Mouse (Mus musculus) spleen, postnatal 4 days (tissue): ENCODE measurements at regions not wholly inside any gene's neighbourhood (a gene's known extent, or its start where the extent isn't known, plus 50 kb on each side); places are given as distances from the start of the nearest gene placed in this dataset.

Experiments used
- DNase-seq, 2 experiments: peaks; one replicate each; pipeline ENCODE4 v3.0.0; 2022; ENCODE audit warnings: low spot score in 2 of 2

DNA sequence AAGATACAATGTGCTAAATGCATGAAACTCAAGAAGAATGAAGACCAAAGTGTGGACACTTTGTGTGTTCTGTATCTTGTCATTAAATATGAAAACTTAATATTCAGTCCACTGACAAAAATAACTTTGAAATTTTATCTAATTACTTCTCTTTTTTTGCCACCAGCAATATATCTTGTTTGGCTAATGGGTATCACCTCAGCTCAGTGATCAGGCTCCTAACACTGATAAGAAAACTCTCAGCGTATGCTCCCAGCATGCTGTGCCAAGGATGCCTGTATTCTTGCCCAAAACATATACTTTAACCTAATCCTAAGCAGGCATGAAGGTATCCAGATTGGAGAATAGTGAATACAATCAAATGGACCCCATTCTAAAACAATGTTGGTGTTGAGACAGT is 53.3 kb upstream of the Ptpn12 start:
- DNase-seq, result no peak

DNA sequence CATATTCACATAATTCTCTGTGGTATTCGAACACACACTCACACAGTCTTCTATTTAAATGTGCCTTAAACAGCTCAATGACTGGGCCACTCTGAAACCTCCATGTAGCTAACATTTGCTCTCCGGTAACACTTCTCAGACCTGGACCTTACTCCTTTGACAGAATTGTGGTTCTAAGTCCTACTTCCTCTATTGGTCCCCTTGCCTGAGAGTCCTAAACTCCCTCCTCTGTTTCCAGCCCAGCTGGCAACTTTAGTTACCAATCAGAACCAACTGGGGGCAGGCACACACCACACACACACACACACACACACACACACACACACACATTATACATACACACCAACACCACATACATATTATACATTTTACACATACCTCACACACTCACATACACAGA is 57.7 kb upstream of the Ptpn12 start:
- no peak for DNase-seq

DNA sequence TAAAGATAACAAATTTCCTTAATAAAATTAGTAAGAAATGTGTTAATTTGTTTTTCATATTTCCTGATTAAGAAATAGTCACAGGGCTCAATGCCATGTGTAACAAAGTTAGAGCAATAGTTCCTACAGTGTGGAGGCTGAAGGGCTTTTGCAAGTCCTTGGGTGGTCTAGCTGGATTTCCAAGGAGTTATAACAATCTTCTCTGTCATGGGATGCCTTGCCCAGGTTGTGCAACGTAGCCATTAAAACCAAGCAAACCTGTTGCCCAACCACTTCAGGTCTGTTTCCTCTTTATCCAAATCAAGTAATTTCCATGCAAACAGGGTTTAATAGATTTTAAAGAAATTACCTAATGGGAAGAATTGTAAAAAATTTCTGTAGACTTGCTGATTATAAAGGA is 59.8 kb upstream of the Ptpn12 start:
- DNase-seq, result no peak

DNA sequence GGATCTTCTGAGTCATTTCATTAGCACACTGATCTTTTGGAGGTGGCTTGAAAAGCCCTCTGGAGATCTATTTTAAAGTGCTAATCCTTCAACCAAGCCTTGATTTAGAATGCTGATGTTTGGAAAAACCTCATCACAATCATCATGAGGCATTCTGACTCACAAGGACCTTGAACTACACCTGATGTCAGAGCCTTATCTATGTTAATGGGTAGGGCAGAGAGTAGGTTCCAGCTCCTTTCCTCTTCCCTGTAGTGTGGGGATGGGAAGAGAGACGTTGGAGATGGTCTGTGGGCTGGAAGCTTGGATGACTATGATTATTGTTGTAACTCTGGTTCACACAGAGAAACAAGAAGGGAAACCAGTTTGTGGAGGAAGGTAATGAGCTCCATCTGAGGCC is 63.0 kb upstream of the Gsap start:
- no peak for DNase-seq

DNA sequence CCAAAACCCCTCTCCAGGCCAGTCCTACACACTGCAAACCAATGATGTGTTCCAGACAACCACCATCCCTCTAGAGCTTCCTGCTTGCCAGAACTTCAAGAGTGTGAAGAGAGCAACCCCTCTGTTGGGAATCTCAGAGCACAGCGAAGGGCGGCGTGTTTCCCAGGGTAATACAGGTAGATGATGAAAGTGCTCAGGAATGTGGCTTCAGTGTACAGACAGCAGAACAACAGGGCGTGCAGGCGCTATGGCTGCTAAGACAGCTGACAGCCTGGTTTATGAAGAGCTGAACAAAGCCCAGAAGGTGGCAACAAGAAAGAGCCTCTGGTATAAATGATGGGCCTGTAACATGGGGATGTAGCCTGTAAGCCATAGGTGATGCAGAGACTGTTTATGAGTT is 61.0 kb upstream of the Gsap start:
- no peak for DNase-seq

DNA sequence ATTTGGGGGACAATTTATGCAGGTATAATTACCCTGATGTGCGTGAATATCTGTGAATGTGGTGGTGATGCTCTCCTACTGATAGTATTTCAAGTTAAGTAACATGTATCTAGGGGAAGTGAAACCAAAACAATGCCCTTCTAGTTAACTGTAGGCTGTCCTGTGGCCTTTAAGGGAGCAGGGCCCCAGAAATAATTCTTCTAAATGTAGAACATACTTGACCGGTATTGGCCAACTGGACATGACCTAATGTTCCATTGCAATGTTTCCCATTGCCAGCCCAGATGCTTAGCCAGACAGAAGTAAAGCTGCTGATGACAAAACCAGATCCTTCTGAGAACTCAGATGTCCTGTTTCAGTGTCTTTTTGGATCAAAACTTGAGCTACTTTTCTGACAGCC is 54.9 kb upstream of the Gsap start:
- DNase-seq, result peak in 1 of 2 experiments; percentile 57

DNA sequence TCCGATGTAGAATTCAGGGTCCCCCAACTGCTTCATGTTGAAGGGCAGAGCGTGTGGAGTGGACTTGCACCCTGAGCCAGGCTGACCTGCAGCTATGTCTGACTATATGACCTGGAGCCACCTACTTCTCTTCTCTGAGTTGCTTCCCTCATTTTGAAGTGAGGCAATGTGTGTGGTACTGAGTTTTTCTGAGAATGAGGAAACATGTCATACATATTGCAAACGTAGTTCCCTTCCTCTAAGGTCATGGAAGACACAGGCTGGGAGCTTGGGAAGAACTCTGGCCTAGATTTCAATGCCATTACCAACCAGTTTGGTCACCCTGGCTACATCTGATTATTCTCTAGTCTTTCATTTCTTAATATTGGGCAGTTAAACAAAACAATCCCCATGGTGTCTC is 54.1 kb upstream of the Gsap start:
- peak in 1 of 2 experiments; percentile 49 for DNase-seq

DNA sequence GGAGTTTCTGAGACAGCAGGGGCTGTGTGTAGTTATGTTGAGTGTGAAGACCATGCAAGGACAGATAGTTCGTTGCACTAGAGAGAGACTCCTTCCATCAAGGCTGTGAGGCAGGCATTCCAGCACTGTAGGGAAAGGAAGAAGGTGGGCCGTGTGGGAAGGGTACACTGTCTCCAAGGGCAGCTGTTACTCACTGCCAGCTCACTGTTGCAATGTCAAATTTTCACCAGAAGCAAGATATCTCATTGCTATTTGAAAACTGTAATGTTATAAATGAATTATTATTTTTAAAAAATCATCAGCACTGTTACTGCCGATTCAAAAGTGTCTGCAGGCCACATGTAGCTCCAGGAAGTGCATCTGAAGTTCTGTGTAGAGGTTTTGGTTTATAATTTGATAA is 50.6 kb upstream of the Gsap start:
- DNase-seq, result no peak

DNA sequence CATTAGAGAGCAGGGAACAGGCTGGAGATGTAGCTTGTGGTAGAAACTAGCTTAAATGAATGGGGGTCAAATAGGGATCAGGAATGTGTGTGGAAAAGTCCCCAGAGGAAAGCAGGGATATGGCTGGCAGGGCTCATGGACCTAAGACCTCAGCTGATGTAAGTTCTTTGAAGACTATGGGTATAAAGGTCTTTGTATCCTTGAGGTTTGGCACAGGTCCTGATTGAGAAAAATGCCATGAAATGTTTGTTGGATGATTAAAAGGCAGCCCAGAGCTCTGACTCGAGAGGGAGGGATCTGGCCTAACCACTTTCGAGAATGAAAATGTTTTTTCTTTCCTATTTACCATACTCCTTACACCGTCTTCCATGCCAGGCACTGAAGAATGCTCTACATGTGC is 50.0 kb upstream of the Gsap start:
- no peak for DNase-seq
